Mouse (Mus musculus) heart, postnatal 25 days (tissue): Measurements from ENCODE around the gene Zfyve21. TPM values are rescaled to one million over a fixed set of nuclear protein-coding genes. Genes with fewer than 3 reads are reported as not detected.

Experiments used
- total RNA-seq, 2 experiments: library from RNA; stranded (reverse); gene quantifications; 2 replicates each; pipeline ENCODE4 v1.2.3; 2021

Gene Zfyve21
- total RNA-seq, 2 experiments from 2014 or later, result 61.1 to 66.7 TPM

Other genes with a start within 250 kb of the Zfyve21 start
- gene Mark3, start 239.6 kb upstream of the Zfyve21 start, total RNA-seq, result 10 to 100 TPM; 52.9 to 54.3 TPM
- gene Ckb, start 141.8 kb upstream of the Zfyve21 start, total RNA-seq, result 10 to 100 TPM; 91.2 to 98.8 TPM
- 1 to 10 TPM; 4.4 to 5.7 TPM for gene Trmt61a, start 136.1 kb upstream of the Zfyve21 start, total RNA-seq
- gene Bag5, start 100.9 kb upstream of the Zfyve21 start, total RNA-seq, result 10 to 100 TPM; 19.4 to 21.2 TPM
- 10 to 100 TPM; 32.1 to 36.4 TPM for gene Apopt1, start 100.9 kb upstream of the Zfyve21 start, total RNA-seq
- gene Klc1, start 55.3 kb upstream of the Zfyve21 start, total RNA-seq, result 10 to 100 TPM; 94.5 to 95.3 TPM
- 1 to 10 TPM; 1.9 to 2.2 TPM for gene Xrcc3, start 297 bp upstream of the Zfyve21 start, total RNA-seq
- 10 to 100 TPM; 17.4 to 19.1 TPM for gene Ppp1r13b, start 93.9 kb downstream of the Zfyve21 start, total RNA-seq
- gene Atp5mpl, start 152.8 kb downstream of the Zfyve21 start, total RNA-seq, result 1,000 to 10,000 TPM; 1,393 to 1,435 TPM
- under 1 TPM; 0.08 to 0.13 TPM for gene Tdrd9, start 157.4 kb downstream of the Zfyve21 start, total RNA-seq
- under 1 TPM in 1 of 2 experiments, not detected in 1; 0.84 TPM for gene Rd3l, start 167.1 kb downstream of the Zfyve21 start, total RNA-seq